Mouse (Mus musculus): ENCODE results near the gene Gm5129. TPM values are rescaled to one million over a fixed set of nuclear protein-coding genes. Genes with fewer than 3 reads are reported as not detected.

Gene Gm5129
- 1.0 TPM in 1 of 2 replicates, not detected in the other for polyA plus RNA-seq (2012)

DNA sequence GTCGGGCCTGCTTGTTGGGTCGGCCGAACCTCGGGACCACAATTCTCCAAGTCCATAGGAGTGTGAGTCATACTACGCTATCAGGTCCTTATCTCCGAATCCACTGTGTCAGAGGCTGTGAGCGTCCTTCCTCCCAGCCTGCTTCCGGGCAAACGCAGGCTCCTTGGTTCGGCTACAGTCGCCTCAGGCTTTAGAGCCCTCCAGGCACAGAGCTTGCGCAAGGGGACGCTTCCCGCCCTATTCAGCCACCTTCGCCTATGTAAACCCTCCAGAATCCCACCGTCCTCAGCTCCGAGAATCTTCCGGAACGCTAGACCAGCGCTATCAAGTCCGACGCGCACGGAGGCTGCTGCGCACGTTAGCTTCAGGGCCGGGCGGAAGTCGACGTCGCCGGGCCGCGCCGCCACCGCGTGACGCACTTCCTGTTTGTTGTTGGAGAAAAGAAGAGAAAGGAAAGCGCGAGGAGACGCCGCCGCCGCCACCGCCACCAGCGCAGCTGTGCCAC lies at the start of gene Gm5129, which contains the start of gene Dnajb6:
Gene Gm5129 (minus strand): TSS at position 380 of the 505 bp plus-strand sequence.
Gene Dnajb6 (plus strand): TSS at position 132 of the 505 bp plus-strand sequence.

Other genes starting within 250 kb of the Gm5129 start
- 2.3 and 2.4 TPM in 2 replicates for gene Ube3c, start 166.7 kb downstream of the Gm5129 start, polyA plus RNA-seq (2012)
- 153 and 171 TPM in 2 replicates for gene Dnajb6, start 248 bp downstream of the Gm5129 start, polyA plus RNA-seq (2012)